Mouse (Mus musculus) heart, embryonic 15.5 days (tissue): ENCODE data around the gene Fbxo3. TPM values are rescaled to one million over a fixed set of nuclear protein-coding genes. Genes with fewer than 3 reads are reported as not detected.
"Not testable (repeated sequence)": the region's sequence is repeated elsewhere in the genome, so short reads cannot be mapped to it uniquely, and the experiment has no call there.

Source experiments
- ATAC-seq: fragments of 200-750 bp; cut with Nextera tagmentation; replicated peaks from 2 replicates; pipeline ENCODE4 v1.8.0; 2017; ENCODE audit warnings: low read depth, moderate TSS enrichment; ENCODE audit not compliant: insufficient number of reproducible peaks, insufficient read depth, low FRiP score
- H3K27ac ChIP-seq: fragments of 300-500 bp; sonication (generic); 2 replicates; pipeline ENCODE4 v1.5.1; 2015; ENCODE audit warnings: mild to moderate bottlenecking, inconsistent platforms
- H3K27me3 ChIP-seq: fragments of 300-500 bp; sonication (generic); 2 replicates; pipeline ENCODE4 v1.6.1; 2015; ENCODE audit warnings: inconsistent platforms
- H3K36me3 ChIP-seq: fragments of 300-500 bp; sonication (generic); 2 replicates; pipeline ENCODE4 v1.6.1; 2015; ENCODE audit warnings: mild to moderate bottlenecking, inconsistent platforms
- H3K4me1 ChIP-seq: fragments of 300-500 bp; sonication (generic); replicated peaks from 2 replicates; pipeline ENCODE4 v1.6.1; 2015; ENCODE audit warnings: inconsistent platforms
- H3K4me2 ChIP-seq: fragments of 300-500 bp; sonication (generic); 2 replicates; pipeline ENCODE4 v1.6.1; 2015; ENCODE audit warnings: inconsistent platforms, mild to moderate bottlenecking, moderate library complexity
- H3K4me3 ChIP-seq: fragments of 300-500 bp; sonication (generic); 2 replicates; pipeline ENCODE4 v1.5.1; 2015; ENCODE audit warnings: mild to moderate bottlenecking, inconsistent platforms
- H3K9ac ChIP-seq: fragments of 300-500 bp; sonication (generic); 2 replicates; pipeline ENCODE4 v1.6.1; 2015; ENCODE audit warnings: mild to moderate bottlenecking, inconsistent platforms
- H3K9me3 ChIP-seq: fragments of 300-500 bp; sonication (generic); replicated peaks from 2 replicates; pipeline ENCODE4 v1.6.1; 2016; ENCODE audit warnings: inconsistent platforms
- WGBS: fragments of 180-500 bp; shearing (Covaris S2); methylation state at CpG from one replicate; pipeline ENCODE4 v1.1.7; 2015; ENCODE audit warnings: mixed read lengths; 5-methylcytosine and 5-hydroxymethylcytosine counted together
- polyA plus RNA-seq: library from polyadenylated mRNA; unstranded; fragments of >200 nt; fragmentation: Nextera tagmentation; extraction: Ambion mirVana; gene quantifications from 2 replicates; pipeline ENCODE4 v1.2.1, GENCODE M21; 2015

Fbxo3 gene
- 41.8 and 44.8 TPM in 2 replicates for polyA plus RNA-seq

DNA sequence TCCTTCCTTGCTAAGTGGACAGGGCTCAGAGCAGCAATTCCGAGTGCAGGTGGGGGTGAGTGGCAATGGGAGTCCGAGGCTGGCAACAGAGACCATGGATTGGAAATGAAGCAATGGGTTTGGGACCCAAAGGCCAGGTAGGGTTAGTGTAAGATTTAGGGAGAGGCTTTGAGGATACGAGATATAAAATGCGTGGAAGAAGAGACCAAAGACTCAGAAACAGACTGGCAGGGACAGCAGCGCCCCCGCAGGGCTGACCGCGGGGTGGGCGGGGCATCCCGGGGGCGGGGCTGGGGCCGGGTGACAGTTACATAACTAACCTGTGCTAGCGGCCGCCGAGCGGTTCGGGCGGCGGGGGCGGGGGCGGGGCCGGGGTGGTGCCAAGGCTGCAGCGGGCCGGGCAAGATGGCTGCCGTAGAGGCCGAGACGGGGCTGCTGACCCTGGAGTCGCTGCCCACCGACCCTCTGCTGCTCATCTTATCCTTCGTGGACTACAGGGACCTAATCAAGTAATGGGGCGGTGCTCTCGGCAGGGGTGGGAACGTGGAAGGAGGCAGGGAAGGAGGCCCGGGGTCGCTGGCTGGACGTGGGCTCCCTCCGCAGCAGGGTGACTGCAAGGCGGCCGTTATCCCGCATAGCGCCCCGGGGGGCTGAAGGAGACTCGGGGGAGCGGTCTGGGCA is at the start of gene Fbxo3:
Gene Fbxo3, plus strand, starts transcription at position 264 of the 681 bp plus-strand sequence.
- peak; percentile 94 for ATAC-seq
- WGBS, result under 1% methylated on average over 43 of the region's 44 CpGs
- Histone ChIP-seq H3K27me3 (no peaks in the 10 kb centered on the region), H3K36me3 (no peaks in the 10 kb centered on the region), H3K4me3 (peak within 1 kb of the TSS; percentile 93), H3K27ac (peak within 1 kb of the TSS; percentile 70), H3K9ac (peak within 1 kb of the TSS; percentile 95), H3K4me1 (peaks cover 21% of the 10 kb centered on the region), H3K4me2 (peak within 1 kb of the TSS; percentile 64), H3K9me3 (no peaks in the 10 kb centered on the region)

GRCm38 (mm10) chr2:103982250-103982649 is 45.3 kb upstream of the Fbxo3 start:
- no peaks in the 10 kb centered on the region for H3K4me1 ChIP-seq
- 7% methylated on average over 5 of the region's 5 CpGs for WGBS
- H3K9ac ChIP-seq, result no peak overlapping the region
- no peaks in the 10 kb centered on the region for H3K9me3 ChIP-seq
- H3K27me3 ChIP-seq, result peaks cover 24% of the 10 kb centered on the region
- H3K27ac ChIP-seq, result no peak overlapping the region
- no peak for ATAC-seq
- no peaks in the 10 kb centered on the region for H3K36me3 ChIP-seq
- H3K4me2 ChIP-seq, result no peak overlapping the region
- no peak overlapping the region for H3K4me3 ChIP-seq

GRCm38 (mm10) chr2:103983146-103983545 is 44.4 kb upstream of the Fbxo3 start:
- no peak overlapping the region for H3K4me2 ChIP-seq
- no peaks in the 10 kb centered on the region for H3K9me3 ChIP-seq
- peaks cover 17% of the 10 kb centered on the region for H3K27me3 ChIP-seq
- H3K27ac ChIP-seq, result no peak overlapping the region
- H3K36me3 ChIP-seq, result no peaks in the 10 kb centered on the region
- no peak overlapping the region for H3K4me3 ChIP-seq
- no peak for ATAC-seq
- H3K4me1 ChIP-seq, result no peaks in the 10 kb centered on the region
- WGBS, result 87% methylated on average over 10 of the region's 10 CpGs
- H3K9ac ChIP-seq, result no peak overlapping the region

- H3K9ac ChIP-seq, H3K27me3 ChIP-seq, ATAC-seq, H3K36me3 ChIP-seq, H3K4me3 ChIP-seq, H3K4me2 ChIP-seq, H3K4me1 ChIP-seq, H3K9me3 ChIP-seq, H3K27ac ChIP-seq: not testable (repeated sequence)
- 62% methylated on average over 8 of the region's 8 CpGs for WGBS
Measured at GRCm38 (mm10) chr2:103987595-103987994, 39.9 kb upstream of the Fbxo3 start.

GRCm38 (mm10) chr2:103989724-103990123 is 37.8 kb upstream of the Fbxo3 start:
- no peak overlapping the region for H3K4me3 ChIP-seq
- no peaks in the 10 kb centered on the region for H3K4me1 ChIP-seq
- no peaks in the 10 kb centered on the region for H3K9me3 ChIP-seq
- H3K9ac ChIP-seq, result no peak overlapping the region
- no peak overlapping the region for H3K27ac ChIP-seq
- H3K36me3 ChIP-seq, result no peaks in the 10 kb centered on the region
- peaks cover 11% of the 10 kb centered on the region for H3K27me3 ChIP-seq
- no peak for ATAC-seq
- 80% methylated on average over 6 of the region's 6 CpGs for WGBS
- no peak overlapping the region for H3K4me2 ChIP-seq

DNA sequence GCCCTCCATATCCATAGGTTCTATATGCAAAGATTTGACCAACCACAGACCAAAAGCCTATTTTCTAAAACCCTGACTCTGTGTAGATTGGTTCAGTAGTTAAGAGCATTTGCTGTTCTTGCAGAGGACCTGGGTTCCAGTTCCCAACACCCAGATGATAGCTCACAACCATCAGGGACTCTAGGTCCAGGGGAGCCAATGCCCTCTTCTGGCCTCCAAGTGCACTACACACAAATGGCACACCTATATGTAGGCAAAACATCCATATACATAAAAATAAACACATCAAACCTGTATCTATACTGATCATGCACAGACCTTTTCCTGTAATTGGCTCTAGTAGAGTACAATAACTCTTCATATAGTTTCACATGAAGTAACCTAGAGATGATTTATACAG is 36.2 kb upstream of the Fbxo3 start:
- Histone ChIP-seq H3K4me2 (no peak overlapping the region), H3K9ac (no peak overlapping the region)
- ATAC-seq, result no peak

GRCm38 (mm10) chr2:103992162-103992561 is 35.4 kb upstream of the Fbxo3 start:
- H3K4me3 ChIP-seq, result no peak overlapping the region

More for the DNA sequence above, 36.2 kb upstream of the Fbxo3 start:
- Histone ChIP-seq H3K4me1 (no peaks in the 10 kb centered on the region), H3K4me3 (no peak overlapping the region), H3K36me3 (no peaks in the 10 kb centered on the region), H3K9me3 (no peaks in the 10 kb centered on the region), H3K27ac (no peak overlapping the region), H3K27me3 (peaks cover 11% of the 10 kb centered on the region)

DNA sequence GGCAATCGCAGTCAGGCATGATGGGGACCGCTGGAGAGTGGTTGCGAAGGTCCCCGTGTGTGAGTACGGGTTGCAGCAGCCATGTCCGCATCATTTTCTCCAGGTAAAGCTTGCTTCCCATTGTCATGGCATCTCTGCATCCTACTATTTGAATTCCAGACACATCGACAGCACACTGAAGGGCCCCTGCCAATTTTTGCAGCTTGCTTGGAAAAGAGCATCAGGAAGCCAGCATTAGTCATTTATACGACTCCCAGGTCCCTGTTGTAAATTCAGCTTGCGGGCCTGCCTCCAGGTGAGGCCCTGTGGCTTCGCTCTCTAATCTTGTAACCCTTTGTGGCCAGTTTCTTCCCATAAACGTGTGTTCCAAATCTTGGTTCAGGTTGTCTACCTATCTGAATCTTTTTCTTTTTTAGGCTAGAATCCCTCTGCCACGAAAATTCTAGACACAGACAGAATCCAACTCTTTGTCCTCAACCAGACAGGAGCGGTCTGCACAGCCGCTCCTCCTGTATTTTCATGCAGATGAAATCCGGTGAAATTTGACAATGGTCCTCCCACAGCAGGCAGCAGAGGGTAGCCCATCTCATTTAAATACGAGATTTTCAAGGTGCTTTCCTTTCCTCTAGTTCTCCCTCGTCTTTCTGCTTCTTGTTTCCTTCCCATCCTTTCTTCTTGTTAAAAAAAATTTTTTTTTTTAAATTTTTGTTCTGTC is 34.7 kb upstream of the Fbxo3 start:
- WGBS, result 38% methylated on average over 17 of the region's 17 CpGs
- Histone ChIP-seq H3K4me2 (no peak overlapping the region), H3K36me3 (no peaks in the 10 kb centered on the region), H3K9me3 (no peaks in the 10 kb centered on the region), H3K4me1 (no peaks in the 10 kb centered on the region), H3K4me3 (no peak overlapping the region), H3K27me3 (peaks cover 11% of the 10 kb centered on the region), H3K9ac (no peak overlapping the region), H3K27ac (no peak overlapping the region)
- ATAC-seq, result no peak

More at GRCm38 (mm10) chr2:103992162-103992561, 35.4 kb upstream of the Fbxo3 start:
- ATAC-seq, result no peak
- 64% methylated on average over 9 of the region's 9 CpGs for WGBS
- no peak overlapping the region for H3K9ac ChIP-seq
- H3K4me2 ChIP-seq, result no peak overlapping the region
- H3K27me3 ChIP-seq, result peaks cover 11% of the 10 kb centered on the region
- H3K36me3 ChIP-seq, result no peaks in the 10 kb centered on the region
- H3K27ac ChIP-seq, result no peak overlapping the region
- no peaks in the 10 kb centered on the region for H3K9me3 ChIP-seq
- H3K4me1 ChIP-seq, result no peaks in the 10 kb centered on the region

- no peaks in the 10 kb centered on the region for H3K36me3 ChIP-seq
- H3K9me3 ChIP-seq, result no peaks in the 10 kb centered on the region
- H3K4me1 ChIP-seq, result no peaks in the 10 kb centered on the region
- no peak overlapping the region for H3K4me2 ChIP-seq
- no peak for ATAC-seq
- no peak overlapping the region for H3K4me3 ChIP-seq
- 21% methylated on average over 2 of the region's 2 CpGs for WGBS
- no peak overlapping the region for H3K9ac ChIP-seq
- H3K27ac ChIP-seq, result no peak overlapping the region
- H3K27me3 ChIP-seq, result 0 out of 2 replicates have a peak, but pooled peaks cover 7% of the 10 kb centered on the region
Measured at GRCm38 (mm10) chr2:104001076-104001475, 26.4 kb upstream of the Fbxo3 start.

- H3K9ac ChIP-seq, result no peak overlapping the region
- ATAC-seq, result no peak
- no peaks in the 10 kb centered on the region for H3K4me1 ChIP-seq
- no peak overlapping the region for H3K4me2 ChIP-seq
- no peaks in the 10 kb centered on the region for H3K9me3 ChIP-seq
- WGBS, result 65% methylated on average over 4 of the region's 4 CpGs
- H3K27ac ChIP-seq, result no peak overlapping the region
- H3K4me3 ChIP-seq, result no peak overlapping the region
- 0 out of 2 replicates have a peak, but pooled peaks cover 7% of the 10 kb centered on the region for H3K27me3 ChIP-seq
- no peaks in the 10 kb centered on the region for H3K36me3 ChIP-seq
Measured at GRCm38 (mm10) chr2:104001861-104002260, 25.7 kb upstream of the Fbxo3 start.

DNA sequence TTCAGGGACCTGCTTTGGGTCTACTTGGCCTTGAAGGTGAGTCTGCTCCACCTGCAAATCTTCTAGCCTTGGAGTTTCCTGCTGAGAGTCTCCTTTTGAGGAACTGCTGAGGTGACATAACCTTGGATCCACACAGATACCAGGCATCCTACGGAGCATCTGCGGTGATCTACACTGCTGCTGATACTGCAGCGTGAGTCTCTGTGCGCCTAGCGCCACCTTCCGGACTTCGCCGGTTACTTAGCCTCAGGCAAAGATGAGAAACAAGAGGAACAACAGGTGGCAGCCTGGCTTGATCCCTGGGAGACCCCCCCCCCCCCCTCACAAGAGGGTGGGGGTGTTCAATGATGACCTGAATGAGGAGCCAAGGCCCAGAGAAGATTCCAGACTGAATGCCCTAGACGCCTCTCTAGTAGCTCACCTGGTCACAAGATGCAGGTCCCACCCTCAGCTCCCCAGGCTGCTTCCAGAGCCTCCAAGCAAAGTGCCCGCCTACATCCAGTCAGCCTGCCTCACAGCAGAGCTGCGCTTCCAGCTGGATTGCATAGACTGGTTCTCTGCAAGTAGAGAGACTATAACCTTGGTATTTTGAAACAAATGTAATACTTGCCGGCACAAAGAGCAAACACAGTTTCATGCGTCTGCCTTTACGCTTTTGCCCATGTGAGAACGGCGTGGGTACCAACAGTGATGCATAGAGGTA is 24.7 kb upstream of the Fbxo3 start:
- no peaks in the 10 kb centered on the region for H3K4me1 ChIP-seq
- no peaks in the 10 kb centered on the region for H3K9me3 ChIP-seq
- H3K9ac ChIP-seq, result no peak overlapping the region
- WGBS, result 29% methylated on average over 16 of the region's 16 CpGs
- H3K27ac ChIP-seq, result no peak overlapping the region
- no peak for ATAC-seq
- 0 out of 2 replicates have a peak, but pooled peaks cover 7% of the 10 kb centered on the region for H3K27me3 ChIP-seq
- H3K4me3 ChIP-seq, result no peak overlapping the region
- H3K36me3 ChIP-seq, result no peaks in the 10 kb centered on the region
- no peak overlapping the region for H3K4me2 ChIP-seq
